Mouse (Mus musculus): ENCODE data around the gene Rnaseh2b. TPM values are rescaled to one million over a fixed set of nuclear protein-coding genes. Genes with fewer than 3 reads are reported as not detected.

Rnaseh2b gene
- total and polyA plus RNA-seq, 3 experiments = 21.2 to 63.7 (median 53.6) TPM

DNA sequence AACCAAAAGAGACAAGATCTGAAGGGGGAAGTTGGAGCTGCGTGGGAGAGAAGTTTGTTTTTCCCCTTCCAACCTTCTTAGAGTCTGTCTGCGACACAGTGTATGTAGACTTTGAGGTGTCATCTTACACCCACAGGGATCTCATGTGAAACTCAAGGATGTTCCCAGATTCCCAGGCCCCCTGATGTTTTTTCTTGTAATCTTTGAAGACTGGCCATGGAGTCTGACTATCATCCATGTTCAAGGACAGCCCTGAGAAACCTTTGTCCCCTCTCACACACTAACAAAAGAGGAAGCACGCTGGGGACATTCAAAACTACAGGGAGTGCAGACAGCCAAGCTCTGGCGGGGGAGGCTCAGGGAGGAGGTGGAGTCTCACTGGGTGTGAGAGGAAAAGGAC, 46.8 kb upstream of the Rnaseh2b start:
- in situ Hi-C loops (cut with MboI; ENCODE audit: low pct_ligation_motif_present, low pct_unique_long_range_greater_than_20kb, low sequenced_read_pairs) (loop anchor here (25.0 kb wide), 1 partner anchor 683 kb away; the partner anchor contains the start of gene Spryd7), dilution Hi-C loops (cut with MboI; ENCODE audit: extremely low pct_ligation_motif_present, extremely low pct_unique_long_range_greater_than_20kb, low sequenced_read_pairs) (no loop called here)
- Histone ChIP-seq H3K4me2 (ENCODE audit: insufficient read depth, low read depth, poor library complexity, severe bottlenecking) (no peak overlapping the region), H3K9ac (ENCODE audit: insufficient read depth, low read depth) (no peak overlapping the region), H3K36me3 (replicated peaks in 1 of 2; ENCODE audit: control insufficient read depth in 1 of 2, insufficient read depth in 1 of 2, low read length in 1 of 2) (no peaks in the 10 kb centered on the region), H3K4me1 (ENCODE audit: control insufficient read depth in 1 of 2, insufficient read depth in 2 of 2) (peaks cover 4 to 28% of the 10 kb centered on the region in 2 experiments), H3K27me3 (replicated peaks) (no peaks in the 10 kb centered on the region), H3K79me2 (replicated peaks; ENCODE audit: control insufficient read depth, extremely low read depth, insufficient read depth, poor library complexity, severe bottlenecking) (no peaks in the 10 kb centered on the region), H3K9me3 (replicated peaks; ENCODE audit: low read length) (no peaks in the 10 kb centered on the region), H3K27ac (ENCODE audit: insufficient read depth, low read depth) (no peak overlapping the region), H3K4me3 (replicated peaks in 1 of 3; ENCODE audit: low read depth in 2 of 3, low read length in 2 of 3, poor library complexity in 1 of 3) (no peak overlapping the region)
- DNase-seq (ENCODE audit: extremely low read depth) = peak; percentile 24
- TF ChIP-seq PAX5 (IDR thresholded peaks at IDR 0.05; ENCODE audit: low read length) (no peak), RCOR1 (conservative IDR thresholded peaks at IDR 0.05; ENCODE audit: low read depth, low read length) (no peak), NRF1 (IDR thresholded peaks at IDR 0.05; ENCODE audit: low read depth, low read length) (no peak), CTCF (conservative IDR thresholded peaks at IDR 0.05 in 1 of 2, IDR thresholded peaks at IDR 0.05 in 1 of 2; ENCODE audit: low read depth in 2 of 2, low read length in 2 of 2) (no peak), USF1 (IDR thresholded peaks at IDR 0.05; ENCODE audit: low read depth, low read length) (no peak), CHD1 (IDR thresholded peaks at IDR 0.05; ENCODE audit: low read depth, low read length) (no peak), POLR2AphosphoS2 (IDR thresholded peaks at IDR 0.05; ENCODE audit: low read depth, low read length) (no peak), EP300 (IDR thresholded peaks at IDR 0.05; ENCODE audit: low read length) (no peak), HCFC1 (IDR thresholded peaks at IDR 0.05; ENCODE audit: low read depth, low read length) (no peak), UBTF (IDR thresholded peaks at IDR 0.05; ENCODE audit: low read depth, low read length) (no peak), E2F4 (IDR thresholded peaks at IDR 0.05; ENCODE audit: insufficient replicate concordance, low read depth, low read length) (no peak)

GRCm38 (mm10) chr14:62248345-62248744, 44.0 kb upstream of the Rnaseh2b start:
- H3K27ac ChIP-seq (ENCODE audit: insufficient read depth, low read depth) = no peak overlapping the region
- no peak overlapping the region for H3K4me3 ChIP-seq (replicated peaks in 1 of 3; ENCODE audit: low read depth in 2 of 3, low read length in 2 of 3, poor library complexity in 1 of 3)
- DNase-seq (ENCODE audit: extremely low read depth) = no peak
- H3K9ac ChIP-seq (ENCODE audit: insufficient read depth, low read depth) = no peak overlapping the region
- no peaks in the 10 kb centered on the region for H3K36me3 ChIP-seq (replicated peaks in 1 of 2; ENCODE audit: control insufficient read depth in 1 of 2, insufficient read depth in 1 of 2, low read length in 1 of 2)
- no peaks in the 10 kb centered on the region for H3K79me2 ChIP-seq (replicated peaks; ENCODE audit: control insufficient read depth, extremely low read depth, insufficient read depth, poor library complexity, severe bottlenecking)
- no peak for TF ChIP-seq ETS1 (conservative IDR thresholded peaks at IDR 0.05; ENCODE audit: low read depth, low read length)
- TF ChIP-seq TBP (conservative IDR thresholded peaks at IDR 0.05; ENCODE audit: low read depth, low read length) = no peak
- no peak for TF ChIP-seq TCF12 (IDR thresholded peaks at IDR 0.05; ENCODE audit: low read depth, low read length)
- TF ChIP-seq EP300 (IDR thresholded peaks at IDR 0.05; ENCODE audit: low read length) = no peak
- in situ Hi-C loops (cut with MboI; ENCODE audit: low pct_ligation_motif_present, low pct_unique_long_range_greater_than_20kb, low sequenced_read_pairs) (loop anchor here (25.0 kb wide), 1 partner anchor 686 kb away; the partner anchor contains the start of gene Spryd7), dilution Hi-C loops (cut with MboI; ENCODE audit: extremely low pct_ligation_motif_present, extremely low pct_unique_long_range_greater_than_20kb, low sequenced_read_pairs) (no loop called here)
- no peaks in the 10 kb centered on the region for H3K9me3 ChIP-seq (replicated peaks; ENCODE audit: low read length)
- H3K4me2 ChIP-seq (ENCODE audit: insufficient read depth, low read depth, poor library complexity, severe bottlenecking) = no peak overlapping the region
- H3K27me3 ChIP-seq (replicated peaks) = no peaks in the 10 kb centered on the region
- peaks cover 4 to 38% of the 10 kb centered on the region in 2 experiments for H3K4me1 ChIP-seq (ENCODE audit: control insufficient read depth in 1 of 2, insufficient read depth in 2 of 2)

DNA sequence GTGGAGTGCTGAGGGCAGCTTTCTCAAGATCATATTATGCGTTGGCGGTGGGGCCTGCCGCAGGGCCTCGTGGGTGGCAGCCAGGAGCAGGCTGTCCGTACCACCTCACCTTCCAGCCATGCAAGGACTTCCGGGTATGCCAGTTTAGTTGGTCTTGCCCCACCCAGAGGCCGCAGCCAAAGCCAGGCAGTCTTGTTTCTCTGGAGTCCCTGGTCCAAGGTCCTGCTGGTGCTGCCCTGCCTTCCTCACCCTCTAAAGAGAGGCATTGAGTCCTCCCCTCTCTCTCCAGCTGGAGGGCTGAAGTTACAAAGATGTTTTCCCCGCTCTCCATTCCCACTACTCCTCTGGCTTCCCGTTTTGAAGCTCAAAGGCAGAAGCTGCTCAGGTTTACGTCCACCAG, 43.6 kb upstream of the Rnaseh2b start:
- Histone ChIP-seq H3K4me2 (ENCODE audit: insufficient read depth, low read depth, poor library complexity, severe bottlenecking) (peak overlapping the region; percentile 4; the same call in 1 of the 2 replicates), H3K4me1 (ENCODE audit: control insufficient read depth in 1 of 2, insufficient read depth in 2 of 2) (peaks cover 4 to 38% of the 10 kb centered on the region in 2 experiments), H3K36me3 (replicated peaks in 1 of 2; ENCODE audit: control insufficient read depth in 1 of 2, insufficient read depth in 1 of 2, low read length in 1 of 2) (no peaks in the 10 kb centered on the region), H3K27me3 (replicated peaks) (no peaks in the 10 kb centered on the region), H3K9me3 (replicated peaks; ENCODE audit: low read length) (no peaks in the 10 kb centered on the region), H3K27ac (ENCODE audit: insufficient read depth, low read depth) (no peak overlapping the region), H3K4me3 (replicated peaks in 1 of 3; ENCODE audit: low read depth in 2 of 3, low read length in 2 of 3, poor library complexity in 1 of 3) (no peak overlapping the region), H3K9ac (ENCODE audit: insufficient read depth, low read depth) (no peak overlapping the region), H3K79me2 (replicated peaks; ENCODE audit: control insufficient read depth, extremely low read depth, insufficient read depth, poor library complexity, severe bottlenecking) (no peaks in the 10 kb centered on the region)
- in situ Hi-C loops (cut with MboI; ENCODE audit: low pct_ligation_motif_present, low pct_unique_long_range_greater_than_20kb, low sequenced_read_pairs) (loop anchor here (25.0 kb wide), 1 partner anchor 686 kb away; the partner anchor contains the start of gene Spryd7), dilution Hi-C loops (cut with MboI; ENCODE audit: extremely low pct_ligation_motif_present, extremely low pct_unique_long_range_greater_than_20kb, low sequenced_read_pairs) (no loop called here)
- DNase-seq (ENCODE audit: extremely low read depth) = no peak
- no peak for TF ChIP-seq PAX5 (IDR thresholded peaks at IDR 0.05; ENCODE audit: low read length)
- peak; percentile 49 for TF ChIP-seq ELF1 (IDR thresholded peaks at IDR 0.05; ENCODE audit: low read depth, low read length)
- no peak for TF ChIP-seq NRF1 (IDR thresholded peaks at IDR 0.05; ENCODE audit: low read depth, low read length)
